Mouse (Mus musculus): Measurements from ENCODE around the gene Gnai3.

Gene Gnai3

DNA sequence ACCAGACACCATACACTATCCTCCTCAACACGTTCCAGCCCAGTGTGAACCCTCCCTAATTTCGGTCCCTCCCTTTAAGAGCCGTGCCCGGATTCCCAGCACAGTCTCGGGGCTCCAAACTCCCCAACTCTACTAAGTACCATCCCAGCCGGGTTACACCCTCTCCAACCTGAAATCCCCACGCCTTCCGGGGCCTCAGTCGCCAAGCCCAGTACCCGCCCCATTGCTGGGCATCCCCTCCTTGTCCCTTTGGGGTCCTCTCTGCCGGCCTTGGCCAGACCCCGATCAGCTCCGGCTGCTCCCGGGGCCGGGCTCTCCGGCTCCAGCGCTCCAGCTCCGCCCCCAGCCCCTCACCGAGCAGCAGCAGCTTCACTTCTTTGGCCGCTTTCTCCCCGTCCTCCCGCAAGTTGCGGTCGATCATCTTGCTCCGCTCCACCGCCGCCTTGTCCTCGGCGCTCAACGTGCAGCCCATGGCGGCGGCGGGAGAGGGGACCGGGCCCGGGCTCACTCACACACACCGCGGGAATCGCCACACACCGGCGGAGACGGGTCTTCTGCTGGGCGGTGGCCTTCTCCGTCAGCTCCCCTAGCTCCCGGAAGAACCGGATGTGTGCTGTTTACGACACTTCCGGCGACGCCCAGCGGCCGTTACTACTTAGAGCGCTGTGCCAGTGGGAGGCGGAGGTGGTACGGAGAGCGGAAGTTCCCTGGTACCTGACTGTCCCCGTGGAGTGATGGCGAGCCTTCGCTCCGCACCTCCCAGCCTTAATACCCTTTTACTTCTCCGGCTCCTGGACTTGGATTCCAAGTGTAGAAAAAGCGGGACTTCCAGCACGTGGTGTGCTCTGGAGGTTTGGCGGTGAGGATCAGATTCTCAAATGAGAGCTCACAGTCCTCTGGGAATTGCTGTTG, at the start of gene Gnai3:
TSS of gene Gnai3 (minus strand) at position 613 of the 912 bp plus-strand sequence.
- DNase-seq (ENCODE audit: low read depth, low spot score) = peak; percentile 97

DNA sequence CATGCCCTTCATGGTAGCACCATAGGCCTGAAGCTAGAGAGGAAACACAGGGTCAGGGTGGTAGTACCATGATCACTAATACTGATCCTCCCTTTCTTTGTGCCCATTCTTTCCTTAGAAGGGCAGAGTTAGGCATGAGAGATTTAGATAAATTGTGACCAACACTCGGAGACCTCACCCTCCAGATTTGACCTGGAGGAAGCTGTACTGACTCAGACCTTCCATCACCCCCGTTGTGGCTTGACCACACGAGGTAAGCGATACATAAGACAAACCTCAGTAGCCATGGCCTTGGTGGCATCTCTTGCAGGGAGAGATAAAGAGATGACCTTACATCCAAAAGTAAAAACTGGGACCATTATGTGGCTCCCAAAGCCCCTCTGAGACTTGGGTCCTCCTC, 49.3 kb upstream of the Gnai3 start:
- no peak for DNase-seq (ENCODE audit: low read depth, low spot score)

DNA sequence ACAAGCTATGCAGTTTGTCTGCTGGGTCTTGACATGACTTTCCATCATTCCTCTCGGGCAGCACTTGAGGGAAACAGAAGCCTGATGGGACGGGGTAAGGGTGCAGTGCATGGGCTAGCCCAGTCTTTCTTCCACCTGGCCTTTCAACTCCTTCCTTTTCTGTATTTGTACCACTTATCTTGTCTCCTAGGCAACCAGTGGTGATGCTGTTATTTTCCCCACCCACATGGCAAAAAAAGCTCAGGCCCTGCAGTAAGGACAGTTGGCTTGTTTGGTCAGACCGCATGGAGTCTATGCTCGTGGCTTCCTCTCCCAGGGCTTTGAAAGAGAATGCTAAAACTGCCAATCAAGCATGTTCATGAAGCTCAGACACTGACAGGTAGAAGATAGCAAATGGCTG, 47.7 kb upstream of the Gnai3 start:
- DNase-seq (ENCODE audit: low read depth, low spot score) = no peak

- DNase-seq (ENCODE audit: low read depth, low spot score) = no peak
Measured at GRCm38 (mm10) chr3:108189897-108190296, 44.0 kb upstream of the Gnai3 start.

- DNase-seq (ENCODE audit: low read depth, low spot score) = no peak
Measured at GRCm38 (mm10) chr3:108188716-108189490, 43.0 kb upstream of the Gnai3 start.

DNA sequence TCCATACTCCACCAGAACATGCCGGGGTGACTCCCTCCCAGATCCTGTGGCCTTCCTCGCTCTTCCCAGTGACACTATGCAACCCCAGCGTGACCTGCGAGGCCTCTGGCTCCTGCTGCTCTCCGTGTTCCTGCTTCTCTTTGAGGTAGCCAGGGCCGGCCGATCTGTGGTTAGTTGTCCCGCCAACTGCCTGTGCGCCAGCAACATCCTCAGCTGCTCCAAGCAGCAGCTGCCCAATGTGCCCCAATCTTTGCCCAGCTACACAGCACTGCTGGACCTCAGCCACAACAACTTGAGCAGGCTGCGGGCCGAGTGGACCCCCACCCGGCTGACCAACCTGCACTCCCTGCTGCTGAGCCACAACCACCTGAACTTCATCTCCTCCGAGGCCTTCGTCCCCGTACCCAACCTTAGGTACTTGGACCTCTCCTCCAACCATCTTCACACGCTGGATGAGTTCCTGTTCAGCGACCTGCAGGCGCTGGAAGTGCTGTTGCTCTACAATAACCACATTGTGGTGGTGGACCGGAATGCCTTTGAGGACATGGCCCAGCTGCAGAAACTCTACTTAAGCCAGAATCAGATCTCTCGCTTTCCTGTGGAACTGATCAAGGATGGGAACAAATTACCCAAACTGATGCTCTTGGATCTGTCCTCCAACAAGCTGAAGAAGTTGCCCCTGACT, 41.3 kb upstream of the Gnai3 start:
- DNase-seq (ENCODE audit: low read depth, low spot score) = no peak

GRCm38 (mm10) chr3:108186098-108187047, 40.4 kb upstream of the Gnai3 start, which contains the start of gene Amigo1:
Gene Amigo1 (plus strand): TSS chr3:108186335.
- peak; percentile 66 for DNase-seq (ENCODE audit: low read depth, low spot score)

- peak; percentile 59 for DNase-seq (ENCODE audit: low read depth, low spot score)
Measured at GRCm38 (mm10) chr3:108185460-108186097, 39.6 kb upstream of the Gnai3 start.

DNA sequence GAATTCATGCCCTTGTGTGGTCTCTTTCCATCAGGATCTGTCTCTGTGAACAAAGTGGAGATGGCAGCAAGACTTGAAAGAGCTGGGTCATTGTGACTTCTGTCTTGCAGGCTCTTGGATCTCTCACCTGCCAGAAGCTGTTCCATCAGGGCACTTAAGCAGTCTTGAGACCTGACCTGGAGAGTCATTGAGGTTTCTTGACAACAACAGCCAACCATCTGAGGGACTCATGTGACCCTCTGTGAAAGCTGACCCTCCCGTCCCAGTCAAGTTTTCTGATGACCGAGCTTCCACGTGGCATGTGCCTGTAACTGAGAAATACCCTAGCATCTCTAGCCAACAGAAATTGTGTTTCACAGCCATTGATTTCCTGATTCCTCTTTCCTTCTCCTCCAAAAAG, 38.8 kb upstream of the Gnai3 start:
- no peak for DNase-seq (ENCODE audit: low read depth, low spot score)

DNA sequence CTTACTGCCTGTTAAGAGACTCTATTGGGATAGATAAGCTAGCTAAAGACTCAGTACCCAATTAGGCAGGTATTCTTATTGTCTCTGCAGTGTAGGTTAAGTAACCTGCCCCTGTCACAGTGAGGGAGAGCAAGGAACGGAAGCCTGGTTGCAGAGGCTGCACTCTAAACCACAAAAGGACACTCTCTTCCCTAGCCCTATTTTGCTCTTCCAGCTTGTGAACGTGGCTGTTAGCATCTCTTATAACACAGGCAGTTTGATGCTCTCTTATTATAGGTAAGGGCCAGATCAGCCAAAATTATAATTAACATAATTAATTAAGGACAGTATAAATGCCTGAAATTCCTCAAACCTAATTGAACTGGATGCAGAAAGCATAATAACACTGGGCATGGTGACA, 34.6 kb upstream of the Gnai3 start:
- no peak for DNase-seq (ENCODE audit: low read depth, low spot score)

DNA sequence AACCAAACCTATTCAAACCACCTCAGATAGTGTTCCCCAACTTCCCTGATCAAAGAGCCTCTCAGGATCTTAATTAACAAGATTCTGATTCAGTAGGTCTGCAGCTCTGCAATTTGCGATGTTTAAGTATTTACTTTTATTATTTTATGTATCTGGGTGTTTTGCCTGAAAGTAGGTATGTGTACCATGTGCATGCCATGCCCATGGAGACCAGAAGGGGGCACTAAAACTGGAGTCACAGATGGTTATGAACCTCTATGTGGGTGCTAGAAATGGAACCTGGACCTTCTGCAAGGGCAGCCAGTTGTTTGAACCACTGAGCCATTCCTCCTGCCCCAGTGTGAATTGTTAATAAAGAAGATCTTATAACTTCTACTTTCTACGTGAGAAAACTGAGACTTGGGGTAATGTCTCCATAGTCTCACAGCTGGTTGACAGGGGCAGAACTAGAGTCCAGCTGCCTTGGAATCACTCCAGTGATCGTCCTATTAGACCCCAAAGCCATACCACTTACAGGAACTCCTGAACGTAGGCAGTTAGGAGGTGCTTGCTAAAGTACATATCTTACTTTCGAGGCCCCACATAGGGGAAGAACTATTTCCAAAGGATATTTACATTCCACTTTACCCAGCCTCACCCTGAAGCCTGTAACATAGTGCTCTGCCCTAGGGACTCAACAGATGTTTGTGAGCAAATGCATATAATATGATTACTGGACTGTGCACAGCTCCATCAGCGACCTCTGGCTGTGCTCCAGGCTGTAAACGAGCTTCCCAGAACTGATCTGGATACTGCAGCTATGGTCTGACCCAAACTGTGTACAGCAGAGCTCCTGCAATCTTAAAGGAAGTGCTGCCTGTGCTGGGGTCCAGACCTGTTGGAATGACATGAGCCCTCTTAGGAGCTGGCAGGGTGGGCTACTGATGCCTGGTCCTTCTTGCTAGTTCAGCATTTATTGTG, 33.1 kb upstream of the Gnai3 start:
- DNase-seq (ENCODE audit: low read depth, low spot score) = no peak

DNA sequence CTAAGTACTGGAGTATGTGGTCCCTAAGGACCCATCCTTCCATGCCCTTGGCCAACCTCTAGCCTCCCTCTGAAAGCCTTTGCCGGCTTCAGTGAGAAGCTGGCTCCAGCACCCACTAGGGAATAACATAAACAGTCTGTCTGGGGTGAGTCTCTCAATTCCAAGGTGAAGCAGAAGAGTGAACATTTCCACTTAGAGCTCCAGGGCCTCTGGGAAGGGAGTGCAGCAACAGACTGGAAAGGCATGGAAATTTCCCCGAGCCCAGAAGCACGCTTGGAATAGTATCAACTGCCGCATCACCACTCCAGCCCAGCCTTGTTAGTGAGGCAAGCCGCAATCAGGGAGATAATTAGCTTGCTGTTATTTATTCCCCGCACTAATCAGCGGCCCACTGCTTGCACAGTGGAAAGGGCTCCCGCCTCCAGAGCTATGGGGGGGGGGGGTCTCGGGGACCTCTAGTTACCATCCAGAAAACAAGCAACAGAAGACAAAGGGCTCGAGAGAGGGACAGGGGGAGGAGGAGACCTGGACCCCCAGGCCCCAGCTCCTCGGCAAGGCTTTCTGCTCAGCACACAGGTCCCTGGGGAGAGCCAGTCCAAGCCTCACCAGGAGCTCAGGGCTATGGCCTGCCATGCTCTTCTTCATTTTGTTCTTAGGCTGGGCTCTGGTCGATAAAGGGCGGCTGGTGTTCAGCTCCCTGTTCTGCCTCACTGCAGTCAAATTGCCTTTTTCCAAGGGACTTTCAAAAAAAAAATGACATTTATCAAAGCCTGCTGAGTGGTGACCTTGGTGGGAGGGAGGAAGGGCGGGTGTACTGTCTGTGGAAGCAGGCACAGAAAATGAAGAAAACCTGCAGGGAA, 29.0 kb upstream of the Gnai3 start:
- DNase-seq (ENCODE audit: low read depth, low spot score) = peak; percentile 97

DNA sequence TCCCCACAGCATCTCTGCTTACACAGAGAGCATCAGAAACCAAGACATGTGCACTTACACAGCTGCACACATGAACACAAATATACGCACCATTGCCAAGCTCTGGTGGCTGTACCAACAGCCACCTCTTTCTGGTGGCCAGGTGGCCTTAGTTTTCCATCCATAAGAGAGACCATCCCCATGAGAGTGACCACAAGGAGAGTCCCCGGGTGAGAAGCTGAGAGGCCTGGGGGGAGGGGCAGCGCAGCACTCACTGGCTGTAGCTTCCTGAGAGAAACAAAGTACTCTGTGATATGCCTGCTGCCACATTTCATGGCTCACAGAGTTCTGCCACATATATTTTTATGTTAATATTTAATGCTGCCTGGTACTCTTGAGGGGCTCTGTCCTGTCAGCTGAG, 23.3 kb upstream of the Gnai3 start:
- no peak for DNase-seq (ENCODE audit: low read depth, low spot score)

GRCm38 (mm10) chr3:108167499-108167898, 21.6 kb upstream of the Gnai3 start:
- DNase-seq (ENCODE audit: low read depth, low spot score) = no peak

DNA sequence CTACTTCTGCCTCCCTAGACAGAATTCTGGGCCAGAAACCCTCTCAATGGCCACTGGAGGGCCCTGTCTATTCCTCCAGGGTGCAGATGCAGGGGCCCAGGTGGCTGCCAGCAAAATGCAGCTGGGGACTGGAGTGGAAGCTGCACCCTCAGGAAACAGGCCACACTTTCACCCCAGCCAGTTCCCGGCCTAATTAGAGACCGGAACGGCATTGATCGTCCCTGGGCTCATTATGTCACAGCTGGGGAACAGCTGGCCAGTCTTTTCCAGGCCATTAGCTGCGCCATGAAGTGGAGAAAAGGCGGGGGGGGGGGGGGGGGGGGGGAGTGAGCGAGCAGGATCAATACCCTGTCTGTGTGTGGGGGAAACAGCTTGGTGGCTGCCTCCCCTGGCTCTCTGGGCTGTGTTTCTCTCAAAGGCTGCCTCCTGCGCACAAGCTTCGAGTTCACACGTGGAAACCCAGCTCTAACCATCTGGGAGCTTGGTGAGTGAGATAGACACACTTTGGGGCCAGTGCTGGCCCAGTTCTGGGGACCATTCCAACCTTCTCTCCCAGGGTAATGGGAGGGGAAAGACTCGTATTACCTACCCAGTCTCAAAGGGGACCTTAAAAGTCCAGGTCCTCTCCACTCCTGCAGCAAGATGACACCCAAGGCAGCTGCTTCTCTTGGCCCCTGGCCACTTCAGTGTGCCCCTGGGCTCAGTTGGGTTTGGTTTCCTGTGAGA, 20.7 kb upstream of the Gnai3 start:
- peak; percentile 90 for DNase-seq (ENCODE audit: low read depth, low spot score)

DNA sequence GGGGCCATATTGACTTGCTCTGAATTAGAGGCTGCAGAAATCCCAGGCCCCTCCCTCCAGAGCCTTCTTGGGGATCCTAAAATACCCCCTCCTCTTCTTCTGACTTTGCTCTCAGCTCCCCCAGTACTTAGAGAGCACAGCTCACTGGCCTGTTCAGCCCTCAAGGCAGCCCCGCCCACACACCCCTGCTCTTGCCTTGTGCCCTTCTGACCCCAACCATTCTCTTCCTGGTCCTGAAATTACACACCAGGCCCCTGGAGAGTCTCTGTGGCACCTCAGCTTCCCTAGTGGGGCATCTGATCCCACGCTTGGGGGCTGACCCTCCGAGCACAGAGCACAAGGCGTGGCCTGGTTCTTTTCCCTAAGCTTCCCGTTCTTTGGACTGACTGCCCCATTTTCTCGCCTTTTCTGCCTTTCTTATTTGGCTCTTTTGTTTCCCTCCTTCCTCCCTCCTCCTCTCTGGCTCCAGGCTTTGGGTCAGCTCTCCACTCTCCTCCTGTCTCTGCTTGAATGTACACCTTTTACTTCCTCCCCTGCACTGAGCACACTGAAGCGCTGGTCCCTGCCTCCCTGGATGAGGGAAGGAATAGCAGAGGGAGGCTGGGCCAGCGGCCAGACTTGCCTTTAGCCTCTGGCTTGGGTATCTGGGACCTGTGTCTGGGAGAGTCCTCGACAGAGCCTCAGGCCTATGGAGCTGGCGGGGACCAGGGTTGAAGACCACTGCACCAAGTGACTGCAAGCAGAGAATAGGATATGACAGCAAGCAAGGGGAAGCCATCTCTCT, 19.8 kb upstream of the Gnai3 start:
- DNase-seq (ENCODE audit: low read depth, low spot score) = no peak

DNA sequence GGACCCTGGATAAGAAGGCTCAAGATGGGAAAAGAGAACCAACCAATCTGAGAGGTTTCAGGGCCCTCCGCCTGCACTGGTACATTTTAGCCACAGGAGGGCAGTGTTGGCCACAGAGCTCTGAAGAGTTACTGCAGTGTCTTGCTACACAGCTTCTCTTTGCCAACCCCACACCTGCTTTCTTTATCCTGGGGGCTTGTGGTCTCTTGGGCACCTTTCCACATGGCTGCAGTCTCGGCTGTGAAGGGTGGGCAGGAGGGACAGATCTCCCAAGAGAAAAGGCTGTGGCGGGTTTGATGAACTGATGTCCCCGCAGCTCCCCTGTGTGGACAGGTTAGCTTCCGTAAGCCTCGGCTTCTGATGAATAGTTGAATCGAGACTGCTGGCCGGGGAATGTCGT, 18.9 kb upstream of the Gnai3 start:
- DNase-seq (ENCODE audit: low read depth, low spot score) = peak; percentile 88

Data from brain, adult 2 months (tissue).